Mouse (Mus musculus) cortical plate, adult 2 months (tissue): ENCODE measurements at regions not wholly inside any gene's neighbourhood (a gene's known extent, or its start where the extent isn't known, plus 50 kb on each side); places are given as distances from the start of the nearest gene placed in this dataset.

Experiments
- CTCF ChIP-seq: fragments of 200-500 bp; IDR thresholded peaks from 2 replicates; pipeline ENCODE4 v1.5.1; 2011; ENCODE audit warnings: mild to moderate bottlenecking, control low read depth, low read length; ENCODE audit not compliant: insufficient read depth; ENCODE audit errors: extremely low read depth
- POLR2A ChIP-seq: fragments of 200-500 bp; IDR thresholded peaks from 2 replicates; pipeline ENCODE4 v1.6.1; 2011; ENCODE audit warnings: mild to moderate bottlenecking, low read length, control low read depth; ENCODE audit not compliant: insufficient read depth; ENCODE audit errors: extremely low read depth

DNA sequence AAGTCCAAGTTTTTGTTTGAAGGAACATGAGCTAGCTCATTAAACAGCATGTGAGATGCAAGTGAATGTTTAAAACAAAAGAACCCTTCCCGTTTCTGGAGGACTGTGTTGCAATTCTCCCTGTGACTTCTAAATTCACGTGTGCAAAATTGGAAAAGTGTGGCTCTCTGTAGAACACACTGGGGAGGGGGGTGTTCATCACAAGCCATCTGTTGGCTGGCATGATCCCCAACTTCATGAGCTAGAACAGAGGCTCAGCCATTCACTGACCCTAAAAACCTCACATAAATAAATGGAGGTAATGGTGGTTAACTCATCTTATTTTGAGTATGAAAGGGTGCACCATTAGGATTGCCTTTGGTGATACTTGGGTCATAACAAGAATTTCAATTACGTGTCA is 69.3 kb upstream of the Phyhipl start:
- TF ChIP-seq CTCF (no peak), POLR2A (no peak)
